ENCODE assay signal across 7 mouse cellular contexts in genomic region chr11:103266729-103267345, GRCm38 (mm10). TPM values are rescaled to one million over a fixed set of nuclear protein-coding genes. Genes with fewer than 3 reads are reported as not detected.
DNase-seq lines count a peak whose midpoint lies in the region; ATAC-seq lines count a peak whose summit lies in the region.

No protein-coding gene starts in this region.

- H3K4me3 ChIP-seq in neural tube, embryonic 11.5 days (ENCODE audit: low read depth, low read length): peak overlapping the region; percentile 66
- H3K4me3 ChIP-seq in forebrain, embryonic 11.5 days (ENCODE audit: low read depth, low read length): peak overlapping the region; percentile 50
- H3K4me3 ChIP-seq in limb, embryonic 15.5 days: peak overlapping the region; percentile 74
- H3K4me3 ChIP-seq in stomach, embryonic 15.5 days (replicated peaks): peak overlapping the region; percentile 75

- no peaks in the 10 kb centered on the region for H3K9me3 ChIP-seq in neural tube, embryonic 11.5 days (ENCODE audit: control insufficient read depth, low read length)
- H3K9me3 ChIP-seq in forebrain, embryonic 11.5 days (ENCODE audit: control insufficient read depth, low read length): no peaks in the 10 kb centered on the region
- no peaks in the 10 kb centered on the region for H3K9me3 ChIP-seq in limb, embryonic 15.5 days
- no peaks in the 10 kb centered on the region for H3K9me3 ChIP-seq in stomach, embryonic 15.5 days

- ATAC-seq in neural tube, embryonic 11.5 days (ENCODE audit: insufficient read depth, low FRiP score, low TSS enrichment): peak; percentile 36
- no peak for ATAC-seq in forebrain, embryonic 11.5 days (replicated peaks; ENCODE audit: low FRiP score)
- peak; percentile 40 for ATAC-seq in limb, embryonic 15.5 days (ENCODE audit: insufficient number of reproducible peaks, low FRiP score, low TSS enrichment, low read depth)
- 0 out of 2 replicates have a peak, but pooled peaks have one; percentile 0 for ATAC-seq in stomach, embryonic 15.5 days (ENCODE audit: insufficient read depth, low FRiP score, low read depth)

- H3K9ac ChIP-seq in neural tube, embryonic 11.5 days (ENCODE audit: low read length): peak overlapping the region; percentile 79
- H3K9ac ChIP-seq in forebrain, embryonic 11.5 days (ENCODE audit: low read length): peak overlapping the region; percentile 63
- H3K9ac ChIP-seq in limb, embryonic 15.5 days: peak overlapping the region; percentile 73
- H3K9ac ChIP-seq in stomach, embryonic 15.5 days: peak overlapping the region; percentile 76

- H3K4me1 ChIP-seq in neural tube, embryonic 11.5 days (ENCODE audit: control insufficient read depth, insufficient read depth, low read length): peaks cover 27% of the 10 kb centered on the region
- H3K4me1 ChIP-seq in forebrain, embryonic 11.5 days (replicated peaks; ENCODE audit: control insufficient read depth, insufficient read depth, low read length): peaks cover 14% of the 10 kb centered on the region
- peaks cover 63% of the 10 kb centered on the region for H3K4me1 ChIP-seq in limb, embryonic 15.5 days
- peaks cover 39% of the 10 kb centered on the region for H3K4me1 ChIP-seq in stomach, embryonic 15.5 days

- whole genome bisulfite sequencing in neural tube, embryonic 11.5 days: under 1% methylated on average over 40 of the region's 42 CpGs
- 2% methylated on average over 42 of the region's 42 CpGs for whole genome bisulfite sequencing in forebrain, embryonic 11.5 days
- under 1% methylated on average over 41 of the region's 42 CpGs for WGBS in limb, embryonic 15.5 days
- WGBS in stomach, embryonic 15.5 days: under 1% methylated on average over 42 of the region's 42 CpGs

- H3K27me3 ChIP-seq in neural tube, embryonic 11.5 days (ENCODE audit: control insufficient read depth, insufficient read depth, low read length): no peaks in the 10 kb centered on the region
- no peaks in the 10 kb centered on the region for H3K27me3 ChIP-seq in forebrain, embryonic 11.5 days (ENCODE audit: control insufficient read depth, insufficient read depth, low read length)
- no peaks in the 10 kb centered on the region for H3K27me3 ChIP-seq in limb, embryonic 15.5 days
- H3K27me3 ChIP-seq in stomach, embryonic 15.5 days (replicated peaks): no peaks in the 10 kb centered on the region

- peak overlapping the region; percentile 78; the same call in 1 of the 2 replicates for H3K27ac ChIP-seq in neural tube, embryonic 11.5 days (ENCODE audit: low read depth, low read length)
- peak overlapping the region; percentile 64; the same call in 1 of the 2 replicates for H3K27ac ChIP-seq in forebrain, embryonic 11.5 days (ENCODE audit: low read depth, low read length)
- peak overlapping the region; percentile 91 for H3K27ac ChIP-seq in limb, embryonic 15.5 days
- peak overlapping the region; percentile 88 for H3K27ac ChIP-seq in stomach, embryonic 15.5 days

- H3K36me3 ChIP-seq in neural tube, embryonic 11.5 days (ENCODE audit: control insufficient read depth, insufficient read depth, low read length): no peaks in the 10 kb centered on the region
- H3K36me3 ChIP-seq in forebrain, embryonic 11.5 days (ENCODE audit: control insufficient read depth, insufficient read depth, low read length): no peaks in the 10 kb centered on the region
- no peaks in the 10 kb centered on the region for H3K36me3 ChIP-seq in limb, embryonic 15.5 days
- H3K36me3 ChIP-seq in stomach, embryonic 15.5 days: no peaks in the 10 kb centered on the region

- no peak for DNase-seq in neural tube, embryonic 11.5 days (ENCODE audit: low spot score)
- no peak for DNase-seq in neural tube, embryonic 10.5 days (ENCODE audit: extremely low spot score, low spot score)
- no peak for DNase-seq in forebrain, embryonic 11.5 days (ENCODE audit: low spot score)
- no peak for DNase-seq in frontal cortex, adult 2 months (ENCODE audit: extremely low spot score in 1 of 2, low spot score in 1 of 2)
- DNase-seq in ovary, postnatal 36 days (ENCODE audit: low spot score): no peak

- H3K4me2 ChIP-seq in neural tube, embryonic 11.5 days (ENCODE audit: low read depth): peak overlapping the region; percentile 89
- H3K4me2 ChIP-seq in forebrain, embryonic 11.5 days (ENCODE audit: low read depth, low read length, severe bottlenecking): peak overlapping the region; percentile 71
- H3K4me2 ChIP-seq in limb, embryonic 15.5 days: peak overlapping the region; percentile 85
- peak overlapping the region; percentile 83 for H3K4me2 ChIP-seq in stomach, embryonic 15.5 days

RNA-seq across cellular contexts. Expression of gene Map3k14, which starts 0.4 kb away (rescaled TPM):
- polyA plus RNA-seq in neural tube, embryonic 11.5 days (2014; fragmentation: Nextera tagmentation; extraction: Ambion mirVana): 2.5 and 3.5 TPM in 2 replicates
- 3.8 and 4.6 TPM in 2 replicates for polyA plus RNA-seq in forebrain, embryonic 11.5 days (2014; fragmentation: Nextera tagmentation; extraction: Ambion mirVana)
- polyA plus RNA-seq in limb, embryonic 15.5 days (2015; fragmentation: Nextera tagmentation; extraction: Ambion mirVana): 4.3 and 5.3 TPM in 2 replicates
- 3.6 and 3.8 TPM in 2 replicates for polyA plus RNA-seq in stomach, embryonic 15.5 days (2015; fragmentation: Nextera tagmentation; extraction: Ambion mirVana)
- polyA plus RNA-seq in frontal cortex, adult 2 months (2012; rRNA removed): 3.8 and 4.3 TPM in 2 replicates

RNA-seq across cellular contexts. Expression of gene Spata32, which starts 48.6 kb away (rescaled TPM):
- not detected in 2 replicates for polyA plus RNA-seq in neural tube, embryonic 11.5 days (2014; fragmentation: Nextera tagmentation; extraction: Ambion mirVana)
- not detected in 2 replicates for polyA plus RNA-seq in forebrain, embryonic 11.5 days (2014; fragmentation: Nextera tagmentation; extraction: Ambion mirVana)
- polyA plus RNA-seq in limb, embryonic 15.5 days (2015; fragmentation: Nextera tagmentation; extraction: Ambion mirVana): not detected in 2 replicates
- not detected in 2 replicates for polyA plus RNA-seq in stomach, embryonic 15.5 days (2015; fragmentation: Nextera tagmentation; extraction: Ambion mirVana)
- 1.4 and 1.5 TPM in 2 replicates for polyA plus RNA-seq in frontal cortex, adult 2 months (2012; rRNA removed)

RNA-seq across cellular contexts. Expression of gene 1700023F06Rik, which starts 58.5 kb away (rescaled TPM):
- not detected in 2 replicates for polyA plus RNA-seq in neural tube, embryonic 11.5 days (2014; fragmentation: Nextera tagmentation; extraction: Ambion mirVana)
- 0.23 and 0.32 TPM in 2 replicates for polyA plus RNA-seq in forebrain, embryonic 11.5 days (2014; fragmentation: Nextera tagmentation; extraction: Ambion mirVana)
- polyA plus RNA-seq in limb, embryonic 15.5 days (2015; fragmentation: Nextera tagmentation; extraction: Ambion mirVana): 0.67 and 1.0 TPM in 2 replicates
- polyA plus RNA-seq in stomach, embryonic 15.5 days (2015; fragmentation: Nextera tagmentation; extraction: Ambion mirVana): 1.0 and 1.4 TPM in 2 replicates
- 5.3 and 6.0 TPM in 2 replicates for polyA plus RNA-seq in frontal cortex, adult 2 months (2012; rRNA removed)
